Mouse (Mus musculus): Measurements from ENCODE around the gene Ctxn2. TPM values are rescaled to one million over a fixed set of nuclear protein-coding genes. Genes with fewer than 3 reads are reported as not detected.

Ctxn2 gene
- polyA plus RNA-seq (2015; fragmentation: Illumina TruSeq; extraction: RNeasy Lipid Tissue Mini Kit (QIAGEN cat#74804); ENCODE audit: insufficient read depth, low replicate concordance) = not detected

DNA sequence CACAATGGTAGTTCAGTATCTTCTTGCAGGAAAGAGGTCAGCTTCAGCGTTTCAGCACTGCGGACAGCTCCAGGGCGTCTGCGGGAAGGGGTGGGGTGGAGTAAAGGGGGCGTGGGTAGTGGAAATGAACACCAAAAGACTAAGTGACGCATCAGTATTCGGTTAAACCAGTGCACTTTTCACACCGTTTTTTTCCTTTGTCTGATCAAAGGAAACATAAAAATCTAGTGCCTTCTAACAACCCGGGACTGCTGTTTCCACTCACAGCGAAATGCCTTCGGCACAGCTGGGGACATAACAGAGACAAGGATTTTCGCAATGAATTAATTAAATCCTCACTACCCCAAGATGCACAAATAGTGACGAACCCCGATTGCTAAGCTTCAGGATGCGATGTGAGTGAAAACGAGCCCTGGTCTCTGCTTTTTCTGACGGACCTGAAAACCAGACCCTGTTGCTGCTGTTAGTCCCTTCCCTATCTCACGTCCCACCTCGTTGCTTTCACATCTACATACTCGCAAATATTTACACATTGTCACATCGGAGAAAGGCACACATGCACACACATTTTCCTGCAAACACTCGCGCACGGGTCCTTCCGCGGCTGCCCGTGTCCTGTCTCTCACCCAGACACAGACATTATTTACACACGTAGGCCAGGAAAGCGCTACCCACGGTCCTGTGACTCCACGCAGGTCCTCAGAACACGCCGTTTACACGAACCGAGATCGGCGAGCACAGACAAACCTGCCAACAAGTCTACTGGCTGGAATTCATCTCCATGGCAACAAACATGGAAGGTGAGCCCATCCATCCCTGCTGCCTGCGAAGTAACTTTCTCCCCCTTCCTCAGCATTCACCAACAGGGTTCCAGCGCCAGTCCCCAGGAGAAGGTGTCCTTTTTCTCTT is at the start of gene Ctxn2:
TSS of gene Ctxn2 (plus strand) at position 790 of the 909 bp plus-strand sequence.

DNA sequence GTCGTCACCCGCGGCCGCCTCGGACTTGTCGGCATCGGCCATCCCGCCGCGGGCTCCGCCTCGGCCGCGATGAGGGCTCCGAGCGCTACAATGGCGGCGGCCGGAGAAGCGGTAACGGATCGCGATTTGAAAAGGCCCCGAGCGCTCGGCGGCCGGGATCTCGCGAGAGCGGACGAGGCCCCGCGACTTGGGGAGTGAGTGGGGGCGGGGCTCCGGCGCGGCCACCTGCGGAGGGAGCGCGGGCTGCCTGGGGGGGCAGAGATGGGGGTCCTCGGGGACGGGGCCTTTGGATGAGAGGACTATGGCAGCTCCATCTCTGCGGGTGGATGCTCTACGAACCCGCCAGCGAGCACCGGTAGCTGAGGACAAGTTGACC is 13.0 kb upstream of the Ctxn2 start, which contains the start of gene Myef2:
TSS of gene Myef2 (minus strand) at position 185 of the 376 bp plus-strand sequence.

DNA sequence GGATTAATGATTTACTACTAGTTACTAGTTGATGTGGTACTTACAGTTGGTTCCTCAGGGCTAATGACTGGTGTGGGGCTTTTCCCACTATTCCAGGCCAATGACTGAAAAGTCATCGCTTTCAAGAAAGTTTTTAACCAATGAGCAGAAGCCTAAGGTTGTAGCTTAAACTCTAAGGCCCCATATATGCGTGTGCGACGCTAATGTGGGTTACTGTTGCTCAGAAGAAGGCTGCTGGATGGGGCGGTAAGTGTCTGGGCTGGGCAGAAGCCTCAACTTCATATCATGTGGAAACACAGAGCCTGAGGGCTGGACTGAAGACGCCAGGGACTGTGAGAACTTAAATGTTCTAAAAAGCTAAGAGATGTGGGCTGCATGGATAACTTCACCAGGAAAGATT is 15.9 kb downstream of the Ctxn2 start, which contains the start of gene Slc12a1:
TSS of gene Slc12a1 (plus strand) at position 118 of the 400 bp plus-strand sequence.

Other genes with a start within 250 kb of the Ctxn2 start
- 0.73 TPM for gene Slc24a5, start 68.6 kb upstream of the Ctxn2 start, polyA plus RNA-seq (2015; fragmentation: Illumina TruSeq; extraction: RNeasy Lipid Tissue Mini Kit (QIAGEN cat#74804); ENCODE audit: insufficient read depth, low replicate concordance)
- 41.4 TPM for gene Myef2, start 13.0 kb upstream of the Ctxn2 start, polyA plus RNA-seq (2015; fragmentation: Illumina TruSeq; extraction: RNeasy Lipid Tissue Mini Kit (QIAGEN cat#74804); ENCODE audit: insufficient read depth, low replicate concordance)
- gene Slc12a1, start 15.8 kb downstream of the Ctxn2 start, polyA plus RNA-seq (2015; fragmentation: Illumina TruSeq; extraction: RNeasy Lipid Tissue Mini Kit (QIAGEN cat#74804); ENCODE audit: insufficient read depth, low replicate concordance) = not detected
- gene Dut, start 110.5 kb downstream of the Ctxn2 start, polyA plus RNA-seq (2015; fragmentation: Illumina TruSeq; extraction: RNeasy Lipid Tissue Mini Kit (QIAGEN cat#74804); ENCODE audit: insufficient read depth, low replicate concordance) = 69.0 TPM